Mouse (Mus musculus): ENCODE measurements around the gene Pdzk1ip1.

DNA sequence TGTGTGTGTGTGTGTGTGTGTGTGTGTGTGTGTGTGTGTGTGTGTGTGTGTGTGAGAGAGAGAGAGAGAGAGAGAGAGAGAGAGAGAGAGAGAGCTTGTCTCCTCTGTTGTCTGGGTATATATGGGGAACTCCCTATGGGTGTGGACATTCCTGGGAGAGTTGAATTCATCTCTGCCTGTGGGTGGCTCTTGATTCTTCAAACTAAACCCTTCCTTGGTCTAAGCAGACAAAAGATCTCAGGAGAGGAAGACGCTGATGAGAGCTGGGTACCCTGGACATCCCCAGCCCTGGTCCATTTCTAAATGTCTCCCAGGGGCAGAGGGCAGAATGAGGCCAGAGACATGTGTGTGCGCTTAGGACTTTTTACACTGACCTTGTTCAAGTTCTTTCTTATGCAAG, 5.5 kb downstream of the Pdzk1ip1 start:
- TF ChIP-seq POLR2A (IDR thresholded peaks at IDR 0.05; ENCODE audit: borderline replicate concordance, low read depth, low read length) = no peak
- TF ChIP-seq CTCF (IDR thresholded peaks at IDR 0.05; ENCODE audit: low read depth, low read length) = no peak

Data from bone marrow macrophage, adult 2 months (primary cell).